Mouse (Mus musculus): Measurements from ENCODE around the gene Wfdc3.

DNA sequence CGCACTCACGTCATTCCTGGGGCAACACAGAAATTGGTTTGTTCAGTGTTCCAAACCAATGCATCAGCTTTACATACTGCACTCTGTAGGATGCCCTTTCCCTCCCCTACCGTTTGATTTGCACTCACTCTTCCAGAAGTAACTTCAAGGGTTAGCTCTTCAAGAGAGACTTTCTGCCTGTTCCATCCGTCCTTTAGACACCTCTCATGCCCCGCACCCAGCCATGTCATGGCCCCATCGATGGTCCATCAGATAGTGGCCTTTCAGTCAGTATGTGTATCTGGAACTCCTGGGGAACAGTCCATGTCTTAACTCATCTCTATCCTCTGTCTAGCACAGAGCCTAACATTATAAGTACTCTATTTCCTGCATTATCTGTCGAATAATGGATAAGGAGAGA lies 16.9 kb upstream of the Wfdc3 start:
- TF ChIP-seq CTCF (conservative IDR thresholded peaks at IDR 0.05; ENCODE audit: low read length) (no peak), NANOG (IDR thresholded peaks at IDR 0.05; ENCODE audit: borderline replicate concordance, low read length) (no peak), POU5F1 (IDR thresholded peaks at IDR 0.05; ENCODE audit: borderline replicate concordance, low read length) (no peak)

Data from E14TG2a.4 (cell line).